Mouse (Mus musculus) bone marrow macrophage, adult 2 months (primary cell): Measurements from ENCODE around the gene Kcnj11.

Source experiments
- CTCF ChIP-seq: IDR thresholded peaks from 2 replicates; pipeline ENCODE4 v1.5.1; 2012; ENCODE audit warnings: low read depth, mild to moderate bottlenecking, low read length, moderate library complexity
- POLR2A ChIP-seq: IDR thresholded peaks from 2 replicates; pipeline ENCODE4 v1.6.1; 2012; ENCODE audit warnings: mild to moderate bottlenecking, low read depth, low read length, borderline replicate concordance

DNA sequence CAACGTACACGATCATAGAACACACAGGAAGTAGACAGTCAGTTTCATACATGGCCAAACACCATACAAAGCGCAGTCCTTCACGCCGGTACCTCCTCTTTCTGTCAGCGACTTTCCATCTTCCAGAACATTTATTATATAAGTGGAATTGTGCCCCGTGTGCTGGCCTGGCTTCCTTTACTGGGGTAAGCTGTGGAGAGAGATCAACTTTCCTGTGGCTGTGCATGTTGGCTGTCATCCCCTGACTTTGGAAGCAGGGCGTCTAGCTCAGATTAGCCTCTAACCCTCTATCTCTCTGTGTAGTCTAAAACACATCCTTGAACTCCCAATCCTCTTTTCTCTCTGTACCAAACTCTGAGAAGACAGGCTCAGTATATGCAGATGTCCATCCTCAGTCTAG lies 31.7 kb downstream of the Kcnj11 start:
- no peak for TF ChIP-seq CTCF
- TF ChIP-seq POLR2A, result no peak
